Mouse (Mus musculus): ENCODE results near the gene Svs1. TPM values are rescaled to one million over a fixed set of nuclear protein-coding genes. Genes with fewer than 3 reads are reported as not detected.

Svs1 gene
- polyA plus RNA-seq, 1 experiment from 2014 or later: not detected

- no peak overlapping the region for H3K4me2 ChIP-seq (replicated peaks; ENCODE audit: low read depth)
- TF ChIP-seq CTCF (IDR thresholded peaks at IDR 0.05; ENCODE audit: low read depth): no peak
- TF ChIP-seq EP300 (optimal IDR thresholded peaks at IDR 0.05): no peak
- H3K9me3 ChIP-seq (ENCODE audit: control insufficient read depth, low read length): no peaks in the 10 kb centered on the region
- H3K27me3 ChIP-seq (ENCODE audit: control insufficient read depth, insufficient read depth, low read length): no peaks in the 10 kb centered on the region
- H3K27ac ChIP-seq (replicated peaks): no peak overlapping the region
- WGBS: 53% methylated on average over 2 of the region's 2 CpGs
- ATAC-seq (ENCODE audit: low FRiP score, low TSS enrichment) (no peak), DNase-seq (ENCODE audit: low spot score) (no peak)
- no peak overlapping the region for H3K4me3 ChIP-seq (ENCODE audit: low read depth, low read length)
- no peaks in the 10 kb centered on the region for H3K4me1 ChIP-seq (replicated peaks; ENCODE audit: control insufficient read depth, insufficient read depth)
- no peaks in the 10 kb centered on the region for H3K36me3 ChIP-seq (ENCODE audit: control insufficient read depth, insufficient read depth, low read length)
- no peak overlapping the region for H3K9ac ChIP-seq (ENCODE audit: low read length)
These were observed 35.7 kb downstream of the Svs1 start for GRCm38 (mm10) chr6:49022384-49022783.

GRCm38 (mm10) chr6:49023315-49023714 lies 36.7 kb downstream of the Svs1 start:
- TF ChIP-seq EP300 (optimal IDR thresholded peaks at IDR 0.05) (no peak), CTCF (IDR thresholded peaks at IDR 0.05; ENCODE audit: low read depth) (no peak)
- no peak for ATAC-seq (ENCODE audit: low FRiP score, low TSS enrichment)
- no peak for DNase-seq (ENCODE audit: low spot score)
- Histone ChIP-seq H3K36me3 (ENCODE audit: control insufficient read depth, insufficient read depth, low read length) (no peaks in the 10 kb centered on the region), H3K27me3 (ENCODE audit: control insufficient read depth, insufficient read depth, low read length) (no peaks in the 10 kb centered on the region), H3K4me3 (ENCODE audit: low read depth, low read length) (no peak overlapping the region), H3K27ac (replicated peaks) (no peak overlapping the region), H3K9me3 (ENCODE audit: control insufficient read depth, low read length) (no peaks in the 10 kb centered on the region), H3K4me1 (replicated peaks; ENCODE audit: control insufficient read depth, insufficient read depth) (no peaks in the 10 kb centered on the region), H3K4me2 (replicated peaks; ENCODE audit: low read depth) (no peak overlapping the region), H3K9ac (ENCODE audit: low read length) (no peak overlapping the region)
- WGBS: 74% methylated on average over 10 of the region's 10 CpGs

DNA sequence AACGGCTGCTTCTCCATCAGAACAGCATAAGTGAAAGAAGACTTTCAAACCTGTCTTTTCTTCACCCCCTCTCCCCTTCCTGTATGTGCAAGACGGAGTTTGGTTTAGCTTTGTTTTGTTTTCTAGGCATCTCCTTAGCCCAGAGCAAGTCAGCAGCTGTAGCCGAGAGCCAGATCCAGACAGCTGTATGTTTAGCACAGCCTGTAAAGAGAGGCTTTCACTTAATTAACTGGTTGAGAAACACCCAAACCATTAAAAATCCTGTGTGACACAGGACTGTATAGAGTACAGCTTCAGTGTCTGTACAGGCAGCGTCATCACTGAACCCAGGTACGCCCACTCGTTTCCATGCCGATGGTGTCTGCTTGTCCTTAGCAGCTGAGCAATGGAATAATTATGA lies 38.6 kb downstream of the Svs1 start:
- no peaks in the 10 kb centered on the region for H3K4me1 ChIP-seq (replicated peaks; ENCODE audit: control insufficient read depth, insufficient read depth)
- no peak overlapping the region for H3K4me2 ChIP-seq (replicated peaks; ENCODE audit: low read depth)
- no peak for DNase-seq (ENCODE audit: low spot score)
- ATAC-seq (ENCODE audit: low FRiP score, low TSS enrichment): no peak
- TF ChIP-seq CTCF (IDR thresholded peaks at IDR 0.05; ENCODE audit: low read depth): no peak
- no peak for TF ChIP-seq EP300 (optimal IDR thresholded peaks at IDR 0.05)
- H3K9ac ChIP-seq (ENCODE audit: low read length): no peak overlapping the region
- WGBS: 74% methylated on average over 7 of the region's 7 CpGs
- no peaks in the 10 kb centered on the region for H3K27me3 ChIP-seq (ENCODE audit: control insufficient read depth, insufficient read depth, low read length)
- no peak overlapping the region for H3K4me3 ChIP-seq (ENCODE audit: low read depth, low read length)
- H3K9me3 ChIP-seq (ENCODE audit: control insufficient read depth, low read length): no peaks in the 10 kb centered on the region
- H3K27ac ChIP-seq (replicated peaks): no peak overlapping the region
- H3K36me3 ChIP-seq (ENCODE audit: control insufficient read depth, insufficient read depth, low read length): no peaks in the 10 kb centered on the region

- TF ChIP-seq CTCF (IDR thresholded peaks at IDR 0.05; ENCODE audit: low read depth) (no peak), EP300 (optimal IDR thresholded peaks at IDR 0.05) (no peak)
- WGBS: 70% methylated on average over 5 of the region's 5 CpGs
- Histone ChIP-seq H3K9ac (ENCODE audit: low read length) (no peak overlapping the region), H3K4me1 (replicated peaks; ENCODE audit: control insufficient read depth, insufficient read depth) (no peaks in the 10 kb centered on the region), H3K27me3 (ENCODE audit: control insufficient read depth, insufficient read depth, low read length) (no peaks in the 10 kb centered on the region), H3K9me3 (ENCODE audit: control insufficient read depth, low read length) (no peaks in the 10 kb centered on the region), H3K4me3 (ENCODE audit: low read depth, low read length) (no peak overlapping the region), H3K27ac (replicated peaks) (no peak overlapping the region), H3K36me3 (ENCODE audit: control insufficient read depth, insufficient read depth, low read length) (no peaks in the 10 kb centered on the region), H3K4me2 (replicated peaks; ENCODE audit: low read depth) (no peak overlapping the region)
- ATAC-seq (ENCODE audit: low FRiP score, low TSS enrichment) (no peak), DNase-seq (ENCODE audit: low spot score) (no peak)
These were observed 39.8 kb downstream of the Svs1 start for GRCm38 (mm10) chr6:49026496-49026895.

GRCm38 (mm10) chr6:49028019-49028418 lies 41.4 kb downstream of the Svs1 start:
- WGBS: 57% methylated on average over 6 of the region's 6 CpGs
- no peak overlapping the region for H3K4me2 ChIP-seq (replicated peaks; ENCODE audit: low read depth)
- ATAC-seq (ENCODE audit: low FRiP score, low TSS enrichment): peak; percentile 98
- H3K27me3 ChIP-seq (ENCODE audit: control insufficient read depth, insufficient read depth, low read length): no peaks in the 10 kb centered on the region
- peak; percentile 72 for DNase-seq (ENCODE audit: low spot score)
- H3K9me3 ChIP-seq (ENCODE audit: control insufficient read depth, low read length): no peaks in the 10 kb centered on the region
- peak overlapping the region; percentile 88 for H3K27ac ChIP-seq (replicated peaks)
- H3K9ac ChIP-seq (ENCODE audit: low read length): no peak overlapping the region
- no peak overlapping the region for H3K4me3 ChIP-seq (ENCODE audit: low read depth, low read length)
- no peaks in the 10 kb centered on the region for H3K4me1 ChIP-seq (replicated peaks; ENCODE audit: control insufficient read depth, insufficient read depth)
- no peaks in the 10 kb centered on the region for H3K36me3 ChIP-seq (ENCODE audit: control insufficient read depth, insufficient read depth, low read length)
- TF ChIP-seq EP300 (optimal IDR thresholded peaks at IDR 0.05) (no peak), CTCF (IDR thresholded peaks at IDR 0.05; ENCODE audit: low read depth) (no peak)

- peak overlapping the region; percentile 88 for H3K27ac ChIP-seq (replicated peaks)
- ATAC-seq (ENCODE audit: low FRiP score, low TSS enrichment): no peak
- no peak overlapping the region for H3K4me3 ChIP-seq (ENCODE audit: low read depth, low read length)
- WGBS: 64% methylated on average over 3 of the region's 3 CpGs
- no peaks in the 10 kb centered on the region for H3K27me3 ChIP-seq (ENCODE audit: control insufficient read depth, insufficient read depth, low read length)
- H3K4me2 ChIP-seq (replicated peaks; ENCODE audit: low read depth): no peak overlapping the region
- H3K4me1 ChIP-seq (replicated peaks; ENCODE audit: control insufficient read depth, insufficient read depth): no peaks in the 10 kb centered on the region
- H3K9ac ChIP-seq (ENCODE audit: low read length): no peak overlapping the region
- H3K36me3 ChIP-seq (ENCODE audit: control insufficient read depth, insufficient read depth, low read length): no peaks in the 10 kb centered on the region
- TF ChIP-seq CTCF (IDR thresholded peaks at IDR 0.05; ENCODE audit: low read depth): no peak
- TF ChIP-seq EP300 (optimal IDR thresholded peaks at IDR 0.05): no peak
- no peaks in the 10 kb centered on the region for H3K9me3 ChIP-seq (ENCODE audit: control insufficient read depth, low read length)
- peak; percentile 39 for DNase-seq (ENCODE audit: low spot score)
These were observed 42.0 kb downstream of the Svs1 start for GRCm38 (mm10) chr6:49028708-49029107.

Measured in stomach, postnatal 0 days (tissue).